Mouse (Mus musculus): Measurements from ENCODE around the gene Leo1. TPM values are rescaled to one million over a fixed set of nuclear protein-coding genes. Genes with fewer than 3 reads are reported as not detected.
"Not testable (repeated sequence)": the region's sequence is repeated elsewhere in the genome, so short reads cannot be mapped to it uniquely, and the experiment has no call there.

The Leo1 gene
- polyA plus RNA-seq, 1 experiment from 2014 or later: 45.9 TPM

GRCm38 (mm10) chr9:75453994-75454393 is 12.7 kb downstream of the Leo1 start:
- Histone ChIP-seq H3K27ac (no peak overlapping the region), H3K4me1 (no peaks in the 10 kb centered on the region), H3K27me3 (replicated peaks) (no peaks in the 10 kb centered on the region), H3K36me3 (replicated peaks) (peaks cover 68% of the 10 kb centered on the region), H3K9ac (no peak overlapping the region), H3K4me2 (no peak overlapping the region), H3K4me3 (no peak overlapping the region), H3K9me3 (no peaks in the 10 kb centered on the region)
- ATAC-seq (replicated peaks): no peak
- 95% methylated on average over 2 of the region's 2 CpGs for WGBS

- H3K4me1 ChIP-seq: no peaks in the 10 kb centered on the region
- WGBS: 83% methylated on average over 10 of the region's 10 CpGs
- H3K4me3 ChIP-seq: no peak overlapping the region
- H3K9me3 ChIP-seq: no peaks in the 10 kb centered on the region
- no peaks in the 10 kb centered on the region for H3K27me3 ChIP-seq (replicated peaks)
- H3K9ac ChIP-seq: no peak overlapping the region
- no peak for ATAC-seq (replicated peaks)
- H3K4me2 ChIP-seq: no peak overlapping the region
- H3K27ac ChIP-seq: no peak overlapping the region
- peaks cover 72% of the 10 kb centered on the region for H3K36me3 ChIP-seq (replicated peaks)
Measured at GRCm38 (mm10) chr9:75455684-75456083, 14.4 kb downstream of the Leo1 start.

- ATAC-seq (replicated peaks): no peak
- peaks cover 70% of the 10 kb centered on the region for H3K36me3 ChIP-seq (replicated peaks)
- 70% methylated on average over 8 of the region's 8 CpGs for WGBS
Measured at GRCm38 (mm10) chr9:75463050-75463660, 21.8 kb downstream of the Leo1 start.

GRCm38 (mm10) chr9:75465856-75466255 is 24.5 kb downstream of the Leo1 start:
- H3K4me2 ChIP-seq: no peak overlapping the region
- 96% methylated on average over 9 of the region's 9 CpGs for WGBS
- no peaks in the 10 kb centered on the region for H3K9me3 ChIP-seq
- no peaks in the 10 kb centered on the region for H3K4me1 ChIP-seq
- H3K27ac ChIP-seq: no peak overlapping the region
- no peak for ATAC-seq (replicated peaks)
- no peaks in the 10 kb centered on the region for H3K27me3 ChIP-seq (replicated peaks)
- peaks cover 54% of the 10 kb centered on the region for H3K36me3 ChIP-seq (replicated peaks)
- H3K4me3 ChIP-seq: no peak overlapping the region
- H3K9ac ChIP-seq: no peak overlapping the region

More at GRCm38 (mm10) chr9:75463050-75463660, 21.8 kb downstream of the Leo1 start:
- no peak overlapping the region for H3K27ac ChIP-seq
- H3K27me3 ChIP-seq (replicated peaks): no peaks in the 10 kb centered on the region
- H3K9ac ChIP-seq: no peak overlapping the region
- no peak overlapping the region for H3K4me3 ChIP-seq
- H3K4me1 ChIP-seq: no peaks in the 10 kb centered on the region
- no peak overlapping the region for H3K4me2 ChIP-seq
- H3K9me3 ChIP-seq: no peaks in the 10 kb centered on the region

- Histone ChIP-seq H3K27ac (no peak overlapping the region), H3K4me2 (no peak overlapping the region), H3K36me3 (replicated peaks) (peaks cover 46% of the 10 kb centered on the region), H3K27me3 (replicated peaks) (no peaks in the 10 kb centered on the region), H3K4me1 (no peaks in the 10 kb centered on the region), H3K9ac (no peak overlapping the region), H3K4me3 (no peak overlapping the region), H3K9me3 (no peaks in the 10 kb centered on the region)
- ATAC-seq (replicated peaks): no peak
- WGBS: 92% methylated on average over 4 of the region's 4 CpGs
Measured at GRCm38 (mm10) chr9:75466641-75467040, 25.3 kb downstream of the Leo1 start.

- H3K9ac ChIP-seq: no peak overlapping the region
- no peak overlapping the region for H3K4me2 ChIP-seq
- ATAC-seq (replicated peaks): no peak
- WGBS: 95% methylated on average over 3 of the region's 3 CpGs
- H3K9me3 ChIP-seq: no peaks in the 10 kb centered on the region
- H3K27me3 ChIP-seq (replicated peaks): no peaks in the 10 kb centered on the region
- H3K36me3 ChIP-seq (replicated peaks): peaks cover 38% of the 10 kb centered on the region
- no peak overlapping the region for H3K4me3 ChIP-seq
- no peaks in the 10 kb centered on the region for H3K4me1 ChIP-seq
- no peak overlapping the region for H3K27ac ChIP-seq
Measured at GRCm38 (mm10) chr9:75467581-75467980, 26.3 kb downstream of the Leo1 start.

- 80% methylated on average over 14 of the region's 14 CpGs for WGBS
- Histone ChIP-seq H3K4me2 (no peak overlapping the region), H3K27me3 (replicated peaks) (no peaks in the 10 kb centered on the region), H3K4me3 (no peak overlapping the region), H3K4me1 (no peaks in the 10 kb centered on the region), H3K9ac (no peak overlapping the region), H3K9me3 (no peaks in the 10 kb centered on the region), H3K36me3 (replicated peaks) (peaks cover 31% of the 10 kb centered on the region), H3K27ac (no peak overlapping the region)
- no peak for ATAC-seq (replicated peaks)
Measured at GRCm38 (mm10) chr9:75468297-75468696, 27.0 kb downstream of the Leo1 start.

- H3K4me2 ChIP-seq: no peak overlapping the region
- H3K9ac ChIP-seq: no peak overlapping the region
- H3K27ac ChIP-seq: no peak overlapping the region
- H3K27me3 ChIP-seq (replicated peaks): no peaks in the 10 kb centered on the region
- no peak for ATAC-seq (replicated peaks)
- H3K4me3 ChIP-seq: no peak overlapping the region
- no peaks in the 10 kb centered on the region for H3K4me1 ChIP-seq
- no peaks in the 10 kb centered on the region for H3K9me3 ChIP-seq
- 66% methylated on average over 3 of the region's 3 CpGs for WGBS
- H3K36me3 ChIP-seq (replicated peaks): peaks cover 2% of the 10 kb centered on the region; the same call in 1 of the 2 replicates
Measured at GRCm38 (mm10) chr9:75477212-75477611, 35.9 kb downstream of the Leo1 start.

- WGBS: 44% methylated on average over 8 of the region's 8 CpGs
- Histone ChIP-seq H3K36me3 (replicated peaks) (no peaks in the 10 kb centered on the region), H3K4me3 (no peak overlapping the region), H3K9ac (no peak overlapping the region), H3K9me3 (no peaks in the 10 kb centered on the region), H3K27ac (no peak overlapping the region), H3K27me3 (replicated peaks) (no peaks in the 10 kb centered on the region), H3K4me1 (no peaks in the 10 kb centered on the region), H3K4me2 (no peak overlapping the region)
- ATAC-seq (replicated peaks): no peak
Measured at GRCm38 (mm10) chr9:75479106-75479725, 37.9 kb downstream of the Leo1 start.

GRCm38 (mm10) chr9:75480536-75481075 is 39.3 kb downstream of the Leo1 start:
- 89% methylated on average over 5 of the region's 5 CpGs for WGBS
- H3K4me3 ChIP-seq: no peak overlapping the region
- no peak for ATAC-seq (replicated peaks)

GRCm38 (mm10) chr9:75485231-75485630 is 43.9 kb downstream of the Leo1 start:
- 91% methylated on average over 6 of the region's 6 CpGs for WGBS
- H3K4me1 ChIP-seq: no peaks in the 10 kb centered on the region
- H3K9me3 ChIP-seq: no peaks in the 10 kb centered on the region
- H3K27ac ChIP-seq: no peak overlapping the region
- H3K4me2 ChIP-seq: no peak overlapping the region
- no peak overlapping the region for H3K4me3 ChIP-seq
- no peak overlapping the region for H3K9ac ChIP-seq
- ATAC-seq (replicated peaks): no peak
- no peaks in the 10 kb centered on the region for H3K27me3 ChIP-seq (replicated peaks)
- 0 out of 2 replicates have a peak, but pooled peaks cover 3% of the 10 kb centered on the region for H3K36me3 ChIP-seq (replicated peaks)

More at GRCm38 (mm10) chr9:75480536-75481075, 39.3 kb downstream of the Leo1 start:
- H3K4me1 ChIP-seq: no peaks in the 10 kb centered on the region
- H3K27ac ChIP-seq: no peak overlapping the region
- H3K4me2 ChIP-seq: no peak overlapping the region
- H3K27me3 ChIP-seq (replicated peaks): no peaks in the 10 kb centered on the region
- H3K9ac ChIP-seq: no peak overlapping the region
- no peaks in the 10 kb centered on the region for H3K9me3 ChIP-seq
- H3K36me3 ChIP-seq (replicated peaks): 0 out of 2 replicates have a peak, but pooled peaks cover 3% of the 10 kb centered on the region

- not testable (repeated sequence) for H3K36me3 ChIP-seq (replicated peaks); H3K27me3 ChIP-seq (replicated peaks); H3K27ac ChIP-seq; ATAC-seq (replicated peaks); H3K4me2 ChIP-seq; H3K9ac ChIP-seq; H3K4me3 ChIP-seq; H3K4me1 ChIP-seq; H3K9me3 ChIP-seq
- WGBS: 95% methylated on average over 7 of the region's 7 CpGs
Measured at GRCm38 (mm10) chr9:75488255-75488654, 46.9 kb downstream of the Leo1 start.
